Mouse (Mus musculus) intestine, postnatal 0 days (tissue): ENCODE results near the gene Vps25. TPM values are rescaled to one million over a fixed set of nuclear protein-coding genes. Genes with fewer than 3 reads are reported as not detected.

ENCODE experiments used
- ATAC-seq: fragments of 200-750 bp; cut with Nextera tagmentation; 2 replicates; pipeline ENCODE4 v1.8.0; 2017; ENCODE audit warnings: mild to moderate bottlenecking, moderate TSS enrichment, moderate library complexity
- H3K27ac ChIP-seq: fragments of 300-500 bp; sonication (generic); 2 replicates; pipeline ENCODE4 v1.5.1; 2014; ENCODE audit warnings: mild to moderate bottlenecking, low read depth, low read length, moderate library complexity
- H3K27me3 ChIP-seq: fragments of 300-500 bp; sonication (generic); replicated peaks from 2 replicates; pipeline ENCODE4 v1.6.1; 2014; ENCODE audit warnings: low read length, mixed read lengths; ENCODE audit not compliant: control insufficient read depth, insufficient read depth
- H3K36me3 ChIP-seq: fragments of 300-500 bp; sonication (generic); 2 replicates; pipeline ENCODE4 v1.6.1; 2014; ENCODE audit warnings: mild to moderate bottlenecking, moderate library complexity; ENCODE audit not compliant: control insufficient read depth, insufficient read depth
- H3K4me1 ChIP-seq: fragments of 300-500 bp; sonication (generic); replicated peaks from 2 replicates; pipeline ENCODE4 v1.6.1; 2014; ENCODE audit warnings: antibody characterized with exemption, low read length, mixed read lengths; ENCODE audit not compliant: control insufficient read depth, insufficient read depth
- H3K4me2 ChIP-seq: fragments of 300-500 bp; sonication (generic); replicated peaks from 2 replicates; pipeline ENCODE4 v1.6.1; 2014; ENCODE audit warnings: low read depth, mild to moderate bottlenecking, moderate library complexity
- H3K4me3 ChIP-seq: fragments of 300-500 bp; sonication (generic); 2 replicates; pipeline ENCODE4 v1.5.1; 2014; ENCODE audit warnings: low read depth, low read length
- H3K9ac ChIP-seq: fragments of 300-500 bp; sonication (generic); 2 replicates; pipeline ENCODE4 v1.6.1; 2014; ENCODE audit warnings: mild to moderate bottlenecking, low read depth, low read length
- H3K9me3 ChIP-seq: fragments of 300-500 bp; sonication (generic); 2 replicates; pipeline ENCODE4 v1.6.1; 2016; ENCODE audit warnings: mixed run types; ENCODE audit not compliant: control insufficient read depth
- CTCF ChIP-seq: sonication (generic); IDR thresholded peaks from 2 replicates; pipeline ENCODE4 v1.5.1; 2016; ENCODE audit warnings: low read depth, mild to moderate bottlenecking, control low read depth, antibody characterized with exemption, moderate library complexity
- WGBS: fragments of 180-500 bp; shearing (Covaris S2); extraction: QIAGEN DNeasy Blood & Tissue Kit; methylation state at CpG from one replicate; pipeline ENCODE4 v1.1.7; 2014; 5-methylcytosine and 5-hydroxymethylcytosine counted together
- polyA plus RNA-seq: library from polyadenylated mRNA; unstranded; fragments of >200 nt; fragmentation: Nextera tagmentation; extraction: Ambion mirVana; gene quantifications from 2 replicates; pipeline ENCODE4 v1.2.1, GENCODE M21; 2015

The Vps25 gene
- polyA plus RNA-seq, 1 experiment from 2014 or later, result 157 TPM

DNA sequence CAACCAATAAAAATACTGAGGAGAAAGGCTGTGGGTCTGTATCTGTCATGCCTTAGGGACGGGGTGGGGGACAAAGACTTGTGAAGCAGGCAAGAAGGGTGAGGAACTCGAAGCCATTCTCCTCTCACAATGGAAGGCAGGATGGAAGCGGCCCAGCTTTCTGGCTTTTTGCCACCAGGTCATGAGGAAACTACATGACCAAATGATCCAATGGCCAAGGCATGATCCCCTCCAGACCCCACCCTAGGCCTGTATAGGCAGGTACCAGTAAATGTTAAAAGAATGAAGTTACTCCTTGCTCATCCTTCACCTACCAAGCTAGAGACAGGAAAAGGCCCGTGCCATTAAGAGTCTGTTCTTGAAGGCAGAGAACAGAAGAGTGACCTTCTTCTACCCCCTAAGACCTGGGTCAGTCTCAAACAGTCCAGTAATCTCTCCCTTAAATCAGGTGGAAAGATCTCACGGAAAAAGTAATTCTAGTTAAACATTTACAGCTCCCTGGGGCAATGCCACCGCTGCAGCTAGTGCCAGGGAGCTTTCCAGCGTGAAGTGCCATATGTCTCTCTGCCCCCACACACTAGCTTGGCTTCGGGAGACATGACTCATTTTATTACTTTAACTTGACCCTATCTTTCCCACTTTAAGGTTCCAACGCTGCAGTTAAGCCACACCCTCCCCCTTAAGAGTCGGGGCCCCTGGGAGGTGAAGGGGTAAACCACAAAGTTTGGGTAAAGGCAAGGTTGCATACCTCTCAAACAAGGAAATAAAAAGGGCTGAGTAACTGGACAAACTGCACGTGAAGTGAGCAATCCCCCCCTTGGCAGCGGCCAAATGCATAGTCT lies 24.1 kb downstream of the Vps25 start:
- Histone ChIP-seq H3K9me3 (no peaks in the 10 kb centered on the region), H3K27me3 (no peaks in the 10 kb centered on the region), H3K4me1 (peaks cover 18% of the 10 kb centered on the region), H3K4me2 (peak overlapping the region; percentile 75), H3K9ac (peak overlapping the region; percentile 76; the same call in 1 of the 2 replicates), H3K27ac (peak overlapping the region; percentile 84), H3K36me3 (no peaks in the 10 kb centered on the region; the same call in 1 of the 2 replicates), H3K4me3 (peak overlapping the region; percentile 89)
- ATAC-seq, result peak; percentile 66
- WGBS, result 36% methylated on average over 12 of the region's 12 CpGs
- no peak for TF ChIP-seq CTCF

DNA sequence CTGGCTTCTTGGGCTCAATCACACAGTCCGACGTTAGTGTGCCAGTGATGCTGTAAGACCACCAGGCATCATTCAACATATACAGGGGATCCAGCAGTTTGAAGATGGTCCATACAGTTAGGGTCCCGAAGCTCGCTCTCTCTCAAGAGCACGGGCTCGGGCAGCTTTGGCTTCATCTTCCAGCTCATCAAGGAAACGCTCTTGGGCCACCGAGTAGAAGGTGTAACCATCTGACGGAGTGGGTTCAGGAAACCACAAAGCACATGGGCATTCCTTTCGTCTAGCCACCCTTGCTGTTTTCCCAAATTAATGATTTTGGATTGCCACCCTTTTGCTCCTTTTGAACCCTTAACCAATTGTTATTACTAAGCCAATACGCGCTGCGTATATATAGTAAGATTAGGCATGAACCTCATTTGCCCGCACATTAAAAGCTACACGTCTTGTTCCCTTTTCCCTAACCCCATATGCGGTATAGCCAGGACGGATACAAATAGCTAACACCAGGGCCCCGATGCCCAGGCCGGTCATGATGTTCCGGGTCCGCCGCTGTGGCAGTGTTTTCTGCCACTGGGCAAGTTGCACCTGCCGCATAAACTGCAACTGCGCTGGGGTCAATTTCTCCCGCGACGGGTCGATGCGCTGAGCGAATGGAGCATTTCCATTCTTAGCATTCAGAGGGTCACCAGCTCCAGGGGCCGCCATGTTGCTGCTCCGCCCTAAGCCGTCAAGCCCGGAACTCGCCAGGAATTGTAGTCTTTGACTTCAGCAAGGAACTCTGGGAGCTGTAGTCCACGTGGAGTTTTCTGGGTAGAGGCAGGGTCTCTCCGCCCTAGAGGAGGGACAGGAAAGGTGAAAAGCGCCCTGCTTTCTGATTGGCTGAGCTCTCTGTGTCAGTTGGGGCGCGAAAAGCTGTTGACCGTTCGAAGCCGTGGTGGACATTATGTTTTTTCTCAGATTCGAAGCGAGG lies 25.0 kb downstream of the Vps25 start, which contains the start of the genes Cntd1 and Coa3:
Gene Cntd1 (plus strand): TSS at position 790 of the 970 bp plus-strand sequence.
Gene Coa3 (minus strand): TSS at position 892 of the 970 bp plus-strand sequence.
- H3K27me3 ChIP-seq, result no peaks in the 10 kb centered on the region
- no peaks in the 10 kb centered on the region for H3K9me3 ChIP-seq
- H3K4me3 ChIP-seq, result peak within 1 kb of the TSS; percentile 89
- peak within 1 kb of the TSS; percentile 84 for H3K27ac ChIP-seq
- peak within 1 kb of the TSS; percentile 76 for H3K9ac ChIP-seq
- peak; percentile 21; the same call in 1 of the 2 replicates for TF ChIP-seq CTCF
- peak; percentile 68 for ATAC-seq
- peaks cover 18% of the 10 kb centered on the region for H3K4me1 ChIP-seq
- peak within 1 kb of the TSS; percentile 75 for H3K4me2 ChIP-seq
- H3K36me3 ChIP-seq, result no peaks in the 10 kb centered on the region; the same call in 1 of the 2 replicates
- WGBS, result 5% methylated on average over 45 of the region's 45 CpGs

- no peaks in the 10 kb centered on the region for H3K9me3 ChIP-seq
- no peak overlapping the region for H3K27ac ChIP-seq
- WGBS, result 63% methylated on average over 14 of the region's 14 CpGs
- ATAC-seq, result peak; percentile 8; the same call in 1 of the 2 replicates
- peaks cover 18% of the 10 kb centered on the region for H3K4me1 ChIP-seq
- H3K27me3 ChIP-seq, result no peaks in the 10 kb centered on the region
- H3K36me3 ChIP-seq, result no peaks in the 10 kb centered on the region; the same call in 1 of the 2 replicates
- H3K4me2 ChIP-seq, result peak overlapping the region; percentile 75
- TF ChIP-seq CTCF, result no peak; the same call in 1 of the 2 replicates
- peak overlapping the region; percentile 76 for H3K9ac ChIP-seq
- H3K4me3 ChIP-seq, result peak overlapping the region; percentile 89
Measured at GRCm38 (mm10) chr11:101279193-101279569, 25.7 kb downstream of the Vps25 start.

- Histone ChIP-seq H3K4me3 (no peak overlapping the region), H3K36me3 (peaks cover 4% of the 10 kb centered on the region; the same call in 1 of the 2 replicates), H3K4me2 (no peak overlapping the region), H3K9ac (no peak overlapping the region), H3K9me3 (no peaks in the 10 kb centered on the region), H3K27me3 (no peaks in the 10 kb centered on the region), H3K4me1 (peaks cover 18% of the 10 kb centered on the region), H3K27ac (no peak overlapping the region)
- WGBS, result 63% methylated on average over 7 of the region's 7 CpGs
- TF ChIP-seq CTCF, result no peak
- no peak for ATAC-seq
Measured at GRCm38 (mm10) chr11:101280837-101281236, 27.3 kb downstream of the Vps25 start.

- peaks cover 13% of the 10 kb centered on the region; the same call in 1 of the 2 replicates for H3K36me3 ChIP-seq
- TF ChIP-seq CTCF, result no peak
- H3K27ac ChIP-seq, result no peak overlapping the region
- no peaks in the 10 kb centered on the region for H3K27me3 ChIP-seq
- no peak overlapping the region for H3K4me2 ChIP-seq
- 0 out of 2 replicates have a peak, but pooled peaks cover 2% of the 10 kb centered on the region for H3K4me1 ChIP-seq
- H3K9me3 ChIP-seq, result no peaks in the 10 kb centered on the region
- no peak for ATAC-seq
- WGBS, result 46% methylated on average over 5 of the region's 5 CpGs
- no peak overlapping the region for H3K9ac ChIP-seq
- H3K4me3 ChIP-seq, result no peak overlapping the region
Measured at GRCm38 (mm10) chr11:101282896-101283295, 29.4 kb downstream of the Vps25 start.
